Mouse (Mus musculus): ENCODE measurements around the gene Hoxd3.

Hoxd3 gene

DNA sequence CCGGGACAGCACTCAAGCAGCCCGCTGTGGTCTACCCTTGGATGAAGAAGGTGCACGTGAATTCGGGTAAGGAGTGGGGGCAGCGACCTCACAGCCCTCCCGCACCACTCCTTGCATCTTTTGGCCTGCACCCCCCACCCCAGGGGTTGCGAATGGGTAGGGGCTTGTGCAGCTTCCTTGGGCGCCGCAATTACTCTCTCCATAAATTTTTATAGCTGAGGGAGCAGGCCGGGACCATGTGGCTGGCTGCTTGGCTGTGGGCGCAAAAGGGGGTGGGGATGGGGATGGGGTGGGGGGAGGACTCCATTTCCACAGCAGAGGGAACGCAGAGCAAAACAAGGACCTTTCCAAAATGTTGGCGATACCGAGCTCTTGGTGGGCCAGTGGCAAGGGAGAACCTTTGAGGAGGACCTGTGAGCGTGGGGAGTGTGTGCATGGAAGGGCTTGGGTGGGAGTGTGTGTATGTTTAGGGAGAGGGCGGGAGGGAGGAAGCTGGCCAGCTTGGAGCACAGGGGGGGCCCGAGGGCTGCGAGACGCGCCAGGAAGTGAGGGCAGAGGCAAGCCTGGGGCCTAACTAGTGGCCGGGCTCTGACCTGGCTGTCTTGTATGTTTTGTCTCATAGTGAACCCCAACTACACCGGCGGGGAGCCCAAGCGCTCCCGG is 16.0 kb downstream of the Hoxd3 start:
- no peak for DNase-seq (ENCODE audit: low spot score in 2 of 2)

DNA sequence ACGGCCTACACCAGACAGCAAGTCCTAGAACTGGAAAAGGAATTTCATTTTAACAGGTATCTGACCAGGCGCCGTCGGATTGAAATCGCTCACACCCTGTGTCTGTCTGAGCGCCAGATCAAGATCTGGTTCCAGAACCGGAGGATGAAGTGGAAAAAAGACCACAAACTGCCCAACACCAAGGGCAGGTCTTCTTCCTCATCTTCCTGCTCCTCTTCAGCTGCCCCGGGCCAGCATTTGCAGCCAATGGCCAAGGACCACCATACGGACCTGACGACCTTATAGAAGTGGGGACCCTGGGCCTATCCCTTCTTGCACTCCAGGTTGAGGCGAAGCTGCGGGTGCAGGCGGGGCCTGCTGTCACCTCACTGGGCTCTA is 16.6 kb downstream of the Hoxd3 start:
- DNase-seq (ENCODE audit: low spot score in 2 of 2), result no peak

DNA sequence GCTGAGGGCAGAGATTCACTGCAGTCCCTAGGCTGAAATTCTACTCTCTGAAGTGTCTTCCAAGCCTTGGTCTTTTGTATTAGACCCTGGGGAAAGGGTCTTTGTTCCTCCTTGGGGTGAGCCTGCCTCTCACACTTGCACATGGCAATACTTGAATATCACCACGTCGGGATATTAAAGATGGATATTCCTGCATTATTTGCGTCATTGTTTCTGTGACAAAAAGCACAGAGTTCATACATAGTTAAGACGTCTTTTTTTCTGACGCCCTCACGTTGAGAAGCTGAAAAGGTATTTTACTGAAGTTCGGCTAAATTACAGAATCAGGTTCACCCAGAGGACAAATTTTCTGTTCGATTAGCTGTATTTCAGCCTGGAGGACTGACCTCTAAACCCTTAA is 18.6 kb downstream of the Hoxd3 start:
- DNase-seq (ENCODE audit: low spot score in 2 of 2), result no peak

DNA sequence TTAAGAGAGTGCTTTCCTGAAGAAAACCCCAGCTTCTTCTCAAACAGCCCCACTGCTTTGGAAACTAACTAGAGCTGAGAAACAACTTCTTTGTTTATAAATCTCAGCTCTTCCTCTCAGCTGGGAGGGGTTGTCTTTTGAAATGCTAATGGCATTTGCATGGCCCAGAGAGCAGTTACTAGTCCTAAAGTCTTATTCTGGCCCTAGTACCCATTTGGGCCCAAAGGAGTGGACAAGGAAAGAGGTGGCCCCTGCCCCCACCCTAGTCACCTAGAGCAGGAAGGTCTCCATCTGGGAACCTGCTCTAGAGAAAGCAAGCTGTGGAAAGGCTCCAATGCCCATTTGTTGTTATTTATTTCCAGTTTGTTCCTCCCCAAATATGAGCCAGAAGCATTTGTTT is 19.3 kb downstream of the Hoxd3 start:
- no peak for DNase-seq (ENCODE audit: low spot score in 2 of 2)

DNA sequence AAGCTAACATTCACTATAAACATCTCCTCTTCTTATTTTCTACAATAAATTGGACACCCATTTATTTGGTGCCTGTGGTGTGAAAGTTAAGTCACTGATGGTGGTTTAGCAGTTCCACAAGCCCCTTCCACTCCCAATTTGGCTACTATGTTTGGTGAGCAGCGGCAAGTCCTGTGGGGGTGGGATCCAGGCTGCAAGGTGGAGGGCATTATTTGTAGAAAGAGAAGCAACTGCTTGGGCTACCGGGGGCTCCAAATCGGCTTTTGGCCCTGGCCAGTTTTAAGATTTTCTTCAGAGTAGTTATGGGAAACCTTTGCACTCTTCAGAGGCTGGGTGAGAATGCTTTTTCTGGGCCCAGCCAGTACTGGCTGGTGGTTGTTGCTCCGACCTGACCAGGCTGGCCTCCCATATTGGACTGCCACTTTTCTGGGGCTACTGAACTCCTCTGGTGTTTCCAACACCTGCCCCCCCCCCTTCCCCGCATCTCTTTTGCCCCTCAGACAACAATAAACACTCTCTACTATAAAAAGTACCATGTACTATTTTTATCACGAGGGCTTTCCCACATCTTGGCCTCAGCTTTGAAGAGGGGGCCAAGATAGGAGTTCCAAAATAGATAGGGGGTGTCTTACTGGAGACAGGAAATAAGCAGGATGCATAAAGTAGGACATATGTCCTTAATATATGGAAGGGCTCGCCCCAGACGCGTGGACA is 20.2 kb downstream of the Hoxd3 start:
- DNase-seq (ENCODE audit: low spot score in 2 of 2), result no peak

DNA sequence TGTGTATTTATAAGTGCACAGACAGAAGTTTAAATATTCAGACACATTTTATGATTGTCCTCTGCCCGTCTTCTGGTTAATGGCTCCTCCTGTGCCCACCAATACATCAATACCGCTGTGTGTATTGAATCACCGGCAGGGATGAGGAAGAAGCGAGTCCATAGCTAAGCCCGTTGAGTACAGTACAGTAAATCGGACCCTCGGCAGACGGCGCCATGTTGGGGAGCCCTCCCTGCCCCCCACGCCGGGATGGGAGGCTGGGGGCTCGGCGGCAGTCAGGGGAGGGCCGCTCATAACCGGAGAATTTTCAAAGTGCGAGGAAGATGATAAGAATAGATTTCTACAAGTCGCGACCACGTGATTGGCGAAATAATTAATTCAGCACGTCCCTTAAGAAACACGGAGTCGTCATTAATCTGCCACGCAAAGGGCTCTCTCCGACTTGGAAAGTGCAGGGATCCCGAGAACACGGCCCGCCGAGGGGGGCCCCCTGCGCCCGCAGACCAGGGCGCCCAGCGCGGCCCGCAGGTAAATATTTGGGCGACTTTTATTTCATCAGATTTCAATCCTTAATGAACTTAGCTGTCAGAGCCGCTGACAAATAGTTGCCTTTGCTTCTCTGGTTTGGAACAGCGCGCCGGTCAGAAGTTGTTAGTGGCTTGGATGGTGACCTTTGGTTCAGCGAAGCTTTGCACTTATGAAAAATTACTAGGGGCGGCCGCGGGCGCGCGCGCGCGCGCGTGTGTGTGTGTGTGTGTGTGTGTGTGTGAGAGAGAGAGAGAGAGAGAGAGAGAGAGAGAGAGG is 21.0 kb downstream of the Hoxd3 start:
- no peak for DNase-seq (ENCODE audit: low spot score in 2 of 2)

DNA sequence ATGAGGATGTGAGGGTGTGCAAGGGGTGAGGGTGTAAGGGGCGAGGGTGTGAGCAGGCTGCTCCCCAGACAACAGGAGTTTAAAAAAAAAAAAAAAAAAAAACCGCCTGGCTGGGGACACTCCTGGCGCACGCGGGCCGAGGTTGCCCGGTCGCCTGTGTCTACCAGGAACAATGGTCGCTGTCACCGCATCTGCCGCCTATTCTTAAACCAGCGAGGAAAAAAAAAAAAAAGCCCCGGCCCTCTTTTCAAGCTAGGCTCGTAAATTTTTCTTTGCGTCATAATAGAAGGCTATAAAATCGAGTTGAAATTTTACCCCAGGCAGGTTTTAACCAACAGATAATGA is 21.6 kb downstream of the Hoxd3 start:
- no peak for DNase-seq (ENCODE audit: low spot score in 2 of 2)

DNA sequence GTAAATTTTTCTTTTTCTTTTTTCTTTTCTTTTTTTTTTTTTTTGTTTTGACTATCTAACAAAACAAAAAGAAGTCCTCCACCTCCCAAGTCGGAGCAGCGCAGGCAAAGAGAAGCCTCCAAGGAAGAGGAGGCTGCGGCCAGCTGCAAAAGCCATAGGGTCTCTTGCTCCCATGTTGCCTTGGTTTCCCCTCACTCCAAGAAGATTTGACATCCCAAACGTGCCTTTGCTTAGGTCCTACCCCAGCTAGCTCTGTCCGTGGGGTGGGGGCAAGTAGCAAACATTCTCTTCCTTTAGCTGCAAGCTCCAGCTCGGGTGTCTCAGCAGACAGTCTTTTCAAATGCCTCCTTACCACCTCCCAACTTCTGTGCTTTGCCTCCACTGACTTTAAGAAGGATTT is 22.0 kb downstream of the Hoxd3 start:
- no peak for DNase-seq (ENCODE audit: low spot score in 2 of 2)

DNA sequence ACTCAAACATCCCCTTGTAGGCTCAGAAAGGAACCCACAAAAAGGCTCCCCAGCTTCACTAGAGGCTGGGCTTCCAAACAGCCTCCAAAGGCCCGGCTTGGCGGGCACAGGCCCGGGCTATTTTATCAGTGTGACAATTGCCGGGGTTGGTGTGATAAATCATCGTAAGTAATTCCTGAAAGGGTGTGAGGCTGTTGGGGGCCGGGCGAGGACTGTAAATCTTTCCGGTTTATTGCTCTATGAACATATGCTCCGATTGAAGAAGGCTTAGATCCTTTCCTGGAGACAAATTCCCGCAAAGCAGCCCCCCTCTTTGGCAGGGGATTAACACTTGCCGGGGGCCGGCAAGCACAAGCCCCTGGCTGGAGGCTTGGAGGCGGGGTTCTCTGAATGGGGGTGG is 22.7 kb downstream of the Hoxd3 start:
- DNase-seq (ENCODE audit: low spot score in 2 of 2), result no peak

DNA sequence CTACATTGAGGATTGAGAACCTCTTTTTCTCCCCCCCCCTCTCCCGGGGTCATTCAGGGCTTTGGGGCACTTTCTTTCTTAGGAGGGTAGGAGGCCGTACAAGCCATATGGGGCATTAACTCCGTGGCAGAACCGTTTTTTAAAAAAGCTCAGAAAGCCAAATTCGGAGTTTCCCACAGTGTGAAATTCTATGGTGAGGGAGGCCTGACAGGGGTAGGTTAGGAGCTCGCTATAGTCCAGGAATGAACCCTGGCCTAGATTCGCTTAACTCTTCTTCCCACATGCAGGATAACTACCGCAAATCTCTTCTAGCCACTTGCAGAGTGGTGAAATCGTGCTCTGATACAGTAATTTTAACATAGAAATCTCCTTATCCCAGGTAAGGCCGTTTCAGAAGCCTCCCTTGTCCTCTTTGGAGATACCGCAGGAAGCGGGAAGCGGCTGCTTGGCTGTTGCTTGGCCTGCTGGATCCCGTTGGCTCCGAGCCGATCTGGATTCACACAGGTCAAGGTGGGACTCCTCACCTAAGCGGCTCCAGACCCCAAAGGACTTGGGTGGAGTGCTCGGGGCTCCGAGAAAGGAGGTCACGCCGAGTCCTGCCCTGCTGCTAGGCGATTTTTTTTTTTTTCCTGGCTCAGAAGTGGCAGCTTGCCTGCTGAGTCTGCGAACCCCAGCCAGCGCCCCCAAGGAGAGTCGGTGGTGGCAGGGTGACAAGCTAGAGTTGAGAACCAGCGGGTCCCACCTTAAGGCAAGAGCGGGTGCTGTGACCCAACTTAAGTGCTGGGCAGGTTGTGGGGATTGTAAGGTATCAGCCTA is 23.5 kb downstream of the Hoxd3 start:
- DNase-seq (ENCODE audit: low spot score in 2 of 2), result no peak

DNA sequence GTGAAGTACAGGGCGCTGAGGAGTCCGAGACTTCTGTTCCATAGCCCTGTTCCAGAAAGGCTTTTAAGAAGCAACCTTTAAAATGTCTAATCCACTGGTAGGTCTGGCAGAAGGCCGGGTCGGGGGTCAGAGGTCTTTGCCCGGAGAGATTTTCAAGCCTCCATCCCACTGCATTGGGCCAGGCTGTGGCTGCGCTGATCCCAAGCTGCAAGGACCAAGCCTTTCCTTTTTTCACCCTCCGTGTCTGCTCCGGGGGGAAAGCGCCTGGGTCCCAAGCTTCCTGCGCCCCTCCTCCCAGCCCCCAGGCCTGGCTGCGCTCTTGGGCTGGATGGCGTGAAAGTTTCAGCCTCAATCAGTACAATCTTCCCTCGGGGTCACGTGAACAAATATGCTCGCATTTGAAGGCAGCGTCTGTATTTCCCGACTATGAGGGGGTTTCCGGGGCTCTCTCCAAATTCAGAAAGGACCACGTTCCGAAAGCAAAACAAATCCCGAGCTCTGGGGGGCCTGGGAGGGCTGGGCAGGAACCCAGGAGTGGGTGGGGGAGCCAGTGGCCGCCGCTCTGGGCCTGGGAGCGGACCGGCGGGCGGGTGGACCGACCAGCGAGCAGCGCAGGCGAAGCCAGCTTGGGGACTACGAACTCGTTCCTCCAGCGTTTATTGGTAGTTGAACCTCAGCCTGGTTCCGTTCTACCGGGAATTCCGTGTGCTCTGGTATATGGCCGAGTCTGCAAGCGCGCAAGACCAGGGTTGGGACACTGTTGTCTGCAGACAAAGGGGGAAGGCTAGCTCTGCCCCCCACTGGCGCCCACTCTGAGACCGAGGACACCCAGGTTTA is 24.3 kb downstream of the Hoxd3 start:
- DNase-seq (ENCODE audit: low spot score in 2 of 2), result no peak

DNA sequence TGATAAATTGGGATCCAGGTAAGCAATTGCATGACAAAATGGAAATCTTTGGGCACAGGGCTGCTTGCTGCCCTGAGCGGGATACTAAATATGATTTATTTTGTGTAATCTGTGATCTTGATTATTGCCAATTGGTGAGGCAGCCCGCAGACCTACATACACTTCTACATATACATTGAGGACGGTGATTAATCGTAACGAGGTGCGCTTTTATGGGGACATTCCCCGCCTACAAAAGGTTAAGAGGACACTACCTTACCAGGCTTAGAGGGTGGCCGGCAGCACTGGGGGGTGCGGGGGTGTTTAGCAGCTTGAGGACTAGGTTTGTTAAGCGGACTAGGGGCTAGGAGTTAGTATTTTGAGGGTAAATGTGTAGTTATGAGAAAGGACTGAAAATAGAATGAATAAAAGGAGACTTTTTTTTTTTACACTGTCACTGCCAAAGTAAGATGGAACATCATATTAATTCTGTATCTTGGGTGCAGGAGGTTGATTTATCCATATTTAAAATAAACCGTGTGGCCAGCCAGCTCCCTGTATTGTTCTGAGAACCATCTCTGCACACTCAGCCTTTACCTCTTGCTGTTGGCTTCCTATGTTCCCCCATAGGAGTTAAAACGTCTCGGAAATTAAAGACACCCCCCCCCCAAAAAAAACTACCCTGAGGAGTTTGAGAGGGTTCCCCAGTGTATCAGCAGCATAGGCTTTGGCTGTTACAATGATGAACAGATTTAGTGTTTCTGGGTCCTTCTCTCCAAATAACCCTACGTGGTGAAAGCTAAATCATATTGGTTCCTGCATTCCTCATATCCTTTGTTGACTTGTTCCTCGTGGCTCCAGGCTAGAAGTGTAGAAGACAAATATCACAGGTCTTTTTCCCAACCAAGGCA is 25.2 kb downstream of the Hoxd3 start:
- no peak for DNase-seq (ENCODE audit: low spot score in 2 of 2)

DNA sequence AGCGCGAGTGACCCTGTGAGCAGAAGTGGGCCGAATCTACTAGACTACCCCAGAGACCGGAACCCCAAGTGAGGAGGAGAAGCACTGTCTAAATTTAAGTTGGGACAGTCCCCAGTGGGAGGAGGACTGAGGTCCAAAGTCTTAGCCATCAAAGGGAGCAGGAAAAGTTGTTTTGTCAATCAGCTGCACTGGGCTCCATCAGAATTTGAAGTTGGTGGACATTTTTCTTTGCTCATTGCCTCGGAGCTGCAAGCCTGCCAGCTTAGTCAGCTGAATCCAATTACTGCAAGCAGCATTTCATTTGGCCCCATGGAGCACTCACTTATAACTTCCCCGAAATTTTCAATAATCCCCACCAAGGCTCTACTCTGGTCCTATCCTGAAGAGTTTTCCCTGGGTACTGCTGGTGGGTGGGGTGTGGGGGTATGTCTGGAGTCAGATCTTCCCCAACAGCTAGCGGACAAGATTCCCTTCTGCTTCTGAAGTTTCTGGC is 25.9 kb downstream of the Hoxd3 start:
- DNase-seq (ENCODE audit: low spot score in 2 of 2), result no peak

DNA sequence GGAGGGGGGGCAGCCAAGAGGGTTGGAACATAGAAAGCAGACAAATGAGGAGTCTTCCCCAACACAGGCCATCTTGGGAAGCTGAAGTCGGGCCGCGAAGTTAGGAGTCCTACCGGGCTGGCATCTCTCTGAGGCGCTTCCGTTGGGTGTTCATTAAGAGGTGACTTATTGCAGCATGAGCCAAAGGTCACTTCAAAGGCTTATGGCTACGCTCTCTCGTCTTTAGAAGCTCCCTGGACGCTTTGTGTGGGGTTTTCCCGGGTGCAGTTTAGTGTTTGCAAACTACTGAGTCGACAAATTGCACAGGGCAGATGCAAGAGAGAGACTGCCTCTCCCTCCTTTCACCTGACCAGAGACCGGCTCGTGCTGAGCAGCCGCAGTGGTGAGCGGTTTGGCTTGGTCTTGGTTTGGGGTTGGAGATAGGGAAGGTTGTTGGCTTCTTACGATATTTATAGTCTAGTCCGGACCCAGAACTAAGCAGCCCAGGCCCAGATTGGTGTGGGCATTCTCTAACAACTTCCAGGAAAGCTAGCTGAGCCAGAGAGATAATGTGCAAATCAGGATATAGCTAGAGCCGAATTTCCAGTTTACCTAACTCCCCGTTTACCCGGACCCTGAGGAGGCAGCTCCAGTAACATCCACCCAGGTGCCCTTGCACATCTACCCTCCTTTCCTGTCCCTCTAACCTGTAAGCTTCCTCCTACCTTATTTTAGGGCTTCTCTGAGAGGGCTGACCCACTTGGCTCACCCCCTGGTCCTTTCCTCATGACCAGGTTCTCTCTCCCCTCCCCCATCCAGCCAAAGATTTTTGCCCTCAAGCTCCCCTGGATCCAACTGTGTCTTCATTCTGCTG is 27.1 kb downstream of the Hoxd3 start:
- no peak for DNase-seq (ENCODE audit: low spot score in 2 of 2)

DNA sequence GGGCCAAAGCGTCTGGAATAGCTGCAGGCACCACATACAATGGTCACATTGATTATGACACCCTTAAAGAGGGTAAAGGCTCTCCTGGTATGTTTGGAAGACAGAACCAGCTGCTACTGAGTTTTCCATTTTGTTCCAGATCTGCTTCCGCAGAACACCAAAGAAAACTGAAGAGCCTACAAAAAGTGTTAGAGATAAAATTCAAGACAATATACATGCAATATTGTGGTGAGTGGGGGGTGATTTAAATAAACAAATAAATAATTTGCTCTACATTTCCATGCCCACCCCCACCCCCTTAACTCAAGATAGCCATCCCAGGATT is 27.7 kb downstream of the Hoxd3 start:
- no peak for DNase-seq (ENCODE audit: low spot score in 2 of 2)

DNA sequence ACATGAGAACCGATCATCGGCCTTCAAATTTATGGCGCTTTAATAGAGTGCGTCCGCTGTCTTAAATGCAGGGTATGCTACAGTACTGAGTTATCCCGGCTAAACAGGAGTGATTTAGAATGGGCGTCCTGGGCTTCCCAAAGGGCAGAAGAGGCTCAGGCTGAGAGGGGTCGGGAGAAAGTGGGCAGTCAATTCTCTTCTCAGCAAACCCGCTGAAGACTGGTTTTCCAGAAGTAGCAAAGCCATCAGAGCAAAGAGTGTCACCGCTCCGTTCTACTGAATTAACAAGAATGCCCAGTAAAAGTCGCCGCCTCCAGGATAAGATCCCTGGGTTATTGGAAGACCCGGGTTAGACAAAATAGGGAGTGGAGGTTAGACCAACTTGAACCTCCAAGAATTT is 28.1 kb downstream of the Hoxd3 start:
- DNase-seq (ENCODE audit: low spot score in 2 of 2), result no peak

DNA sequence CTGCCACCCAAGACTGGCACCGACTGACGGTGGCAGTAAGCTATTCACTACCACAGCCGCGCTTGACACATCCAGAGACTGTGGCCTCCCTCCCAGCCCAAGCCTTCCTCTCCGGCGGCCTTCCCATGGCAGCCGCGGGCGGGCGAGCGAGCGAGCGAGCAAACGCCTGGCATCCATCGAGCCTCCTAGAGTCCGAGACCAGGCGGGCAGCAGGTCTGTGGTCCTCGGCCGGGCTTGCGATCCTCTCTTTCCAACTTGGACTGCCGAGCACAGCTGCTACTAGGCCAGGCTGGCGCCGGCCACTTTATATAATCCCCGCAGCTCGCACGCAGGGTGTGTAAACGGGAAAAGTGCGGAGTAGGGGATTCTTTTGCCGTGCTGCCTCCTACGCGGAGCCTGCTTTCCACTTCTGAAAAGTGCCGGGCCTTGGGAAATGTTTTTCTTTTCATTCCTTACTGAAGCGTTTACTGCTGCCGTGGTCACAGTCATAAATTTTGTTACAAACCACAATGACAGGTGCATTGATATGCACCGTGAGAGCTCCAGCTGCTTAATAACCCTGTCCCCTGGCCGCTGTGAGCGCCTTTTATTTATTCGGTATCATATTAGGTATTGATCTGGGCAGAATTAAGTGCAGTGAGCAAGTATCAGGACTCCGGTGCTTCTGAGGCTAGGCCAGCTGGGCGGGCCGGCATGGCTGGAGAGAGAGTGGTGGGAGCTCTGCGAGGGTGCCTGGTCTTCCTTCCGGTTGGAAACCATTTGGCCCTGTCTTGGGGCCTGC is 28.8 kb downstream of the Hoxd3 start:
- no peak for DNase-seq (ENCODE audit: low spot score in 2 of 2)

DNA sequence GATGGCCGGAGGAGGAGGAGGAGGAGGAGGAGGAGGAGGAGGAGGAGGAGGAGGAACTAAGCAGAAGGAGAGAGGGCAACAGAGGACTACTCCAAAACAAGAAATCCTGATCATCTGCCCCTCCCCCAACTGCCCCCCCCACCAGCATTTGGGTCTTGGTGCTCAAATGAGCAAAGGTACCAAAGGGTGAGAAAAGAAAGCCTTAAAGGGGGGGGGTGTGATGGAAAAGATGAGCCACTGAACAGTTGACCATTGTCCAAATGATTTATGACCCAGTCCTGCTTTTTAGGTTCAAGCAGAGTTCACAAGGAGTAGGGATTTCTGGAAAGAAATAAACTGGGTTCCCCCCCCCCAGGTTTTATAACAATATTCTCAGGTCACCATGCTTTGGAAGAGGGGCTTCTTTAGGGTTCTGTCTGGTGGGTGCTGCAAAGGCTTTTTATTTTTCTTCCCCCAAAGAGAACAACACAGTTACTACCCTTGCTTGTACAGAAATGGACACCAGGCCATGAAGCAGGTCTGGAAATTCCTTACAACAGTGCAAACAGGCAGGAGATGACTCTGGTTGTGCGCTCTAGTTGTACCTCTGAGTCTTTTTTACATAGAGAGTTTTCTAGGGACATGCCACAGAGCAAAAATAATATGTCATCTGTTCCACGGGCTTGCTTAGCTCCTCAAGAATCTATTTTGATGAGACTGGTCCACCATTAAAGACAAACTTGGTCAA is 29.7 kb downstream of the Hoxd3 start:
- DNase-seq (ENCODE audit: low spot score in 2 of 2), result no peak
